Mouse (Mus musculus): ENCODE measurements around the gene Trio.
A peak's percentile ranks its signal among the peaks of the same experiment; 100 is the strongest.

Gene Trio

GRCm38 (mm10) chr15:27943486-27944195 lies 82.0 kb downstream of the Trio start:
- DNase-seq, result peak; percentile 84 to 92

DNA sequence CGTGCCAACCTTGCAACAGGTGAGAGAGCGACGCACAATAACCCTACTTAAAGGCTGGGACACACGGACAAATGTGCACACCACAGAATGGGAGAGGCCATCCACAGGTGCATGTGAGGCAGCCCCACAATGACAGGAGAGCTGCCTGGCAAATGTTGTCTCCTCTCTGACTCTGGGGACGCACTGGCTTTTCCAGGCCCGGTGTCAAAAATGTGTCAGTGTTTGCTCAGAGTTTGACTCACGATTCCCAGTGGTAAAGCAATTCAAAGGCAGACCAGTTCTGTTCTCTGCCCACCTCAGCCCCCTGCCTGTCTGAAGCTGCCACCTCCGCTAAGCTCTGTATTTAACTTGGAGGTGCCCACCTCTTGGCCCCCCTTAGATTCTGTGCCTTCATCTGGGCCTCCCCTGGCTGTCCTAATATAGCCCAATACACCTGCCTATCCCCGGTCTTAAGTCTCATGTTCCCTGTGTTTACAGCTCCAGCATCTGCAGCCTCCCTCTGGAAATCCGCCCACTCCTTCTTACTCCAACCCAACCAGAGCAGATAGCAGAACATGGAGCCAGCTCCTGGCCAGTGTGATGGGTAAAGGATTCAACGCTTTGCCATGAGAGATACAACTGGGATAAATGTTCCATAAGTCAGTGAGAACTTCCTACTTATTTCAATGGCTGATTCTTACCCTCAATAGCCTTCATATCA lies 83.3 kb downstream of the Trio start:
- no peak for DNase-seq

- DNase-seq, result no peak
Measured at GRCm38 (mm10) chr15:27941441-27941840, 84.2 kb downstream of the Trio start.

DNA sequence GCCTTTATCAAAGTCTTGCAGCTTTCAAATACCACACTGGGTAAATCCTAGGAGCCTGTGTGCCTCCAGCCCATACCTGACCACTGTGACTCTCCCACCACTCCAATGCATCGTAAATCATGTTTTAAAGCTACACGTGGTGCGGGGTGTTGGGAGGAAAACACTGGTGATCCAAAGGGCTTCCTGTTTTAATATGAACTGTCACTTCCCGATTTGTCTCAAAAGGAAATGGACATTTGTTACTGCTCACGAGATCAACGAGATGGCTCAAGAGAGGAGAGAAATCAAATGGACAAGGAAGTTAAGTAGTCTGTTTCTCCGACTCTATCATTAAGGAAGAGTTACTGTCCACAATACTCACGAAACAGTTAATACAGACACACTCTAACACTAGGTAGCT lies 84.6 kb downstream of the Trio start:
- no peak for DNase-seq

DNA sequence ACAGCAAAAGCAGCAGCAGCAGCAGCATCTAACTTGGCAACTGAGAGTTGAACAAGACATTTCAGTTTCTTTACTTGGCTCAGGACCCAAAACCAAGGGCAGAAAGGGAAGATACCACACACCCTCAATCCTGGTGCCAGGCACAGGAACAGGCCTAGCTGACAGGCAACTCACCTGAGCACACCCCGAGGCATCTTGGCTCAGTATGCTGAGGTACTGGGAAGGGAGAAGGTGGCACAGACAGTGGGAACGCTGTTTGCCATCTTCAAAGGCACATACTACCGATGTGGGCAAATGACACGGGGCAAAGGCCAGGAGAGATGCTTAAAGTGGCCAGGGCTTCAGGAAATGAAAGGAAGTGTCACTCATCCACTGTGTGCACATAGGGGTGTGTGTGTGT lies 85.6 kb downstream of the Trio start:
- no peak for DNase-seq

- peak; percentile 81 to 88 for DNase-seq
Measured at GRCm38 (mm10) chr15:27938886-27939285, 86.8 kb downstream of the Trio start.

DNA sequence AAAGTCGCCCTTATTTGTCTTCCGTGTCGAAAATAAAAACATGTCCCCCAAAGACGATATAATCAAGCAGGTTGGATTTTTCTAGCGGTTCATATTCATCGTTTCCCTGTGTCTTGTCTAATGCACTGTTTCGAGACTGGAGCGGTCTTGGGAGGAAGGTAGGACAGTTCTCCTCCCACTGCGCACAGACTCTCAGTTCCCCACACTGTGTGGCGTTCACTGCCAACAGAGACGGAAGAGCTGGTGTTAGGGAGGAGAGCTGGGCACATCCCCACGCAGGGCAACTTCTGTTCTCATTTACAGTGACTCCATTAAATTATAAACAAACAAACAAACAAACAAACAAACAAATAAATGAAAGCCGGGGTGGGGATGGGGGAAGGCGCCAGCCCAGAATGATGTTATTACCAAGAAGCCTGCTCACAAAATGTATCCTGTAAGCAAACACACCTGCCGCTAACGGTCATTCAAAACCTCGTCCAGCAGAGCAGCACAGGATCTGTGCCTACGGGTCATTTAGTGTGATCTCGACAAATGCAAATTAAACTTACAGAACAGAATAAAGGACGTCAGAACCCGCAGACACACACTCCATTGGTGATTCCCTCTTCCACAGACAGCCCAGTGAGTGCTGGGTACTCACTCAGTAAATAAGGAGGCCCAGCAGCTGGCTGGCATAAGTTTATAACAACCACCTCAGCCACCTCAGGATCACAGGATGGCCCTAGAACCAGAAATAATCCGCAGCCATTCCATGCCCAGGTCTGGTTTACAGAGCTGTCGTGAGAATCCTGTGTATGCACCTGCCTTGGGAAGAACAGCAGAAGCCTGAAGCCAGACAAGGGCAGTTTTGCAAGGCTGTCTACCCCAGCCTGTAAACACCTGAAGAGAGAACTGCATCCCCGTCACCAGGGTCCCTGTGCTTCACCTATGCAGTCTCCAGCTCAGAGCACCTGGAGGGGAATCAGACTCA lies 87.5 kb downstream of the Trio start:
- DNase-seq, result peak; percentile 59 to 67

GRCm38 (mm10) chr15:27937003-27937860 lies 88.4 kb downstream of the Trio start:
- peak; percentile 82 to 88 for DNase-seq

GRCm38 (mm10) chr15:27935772-27936746 lies 89.6 kb downstream of the Trio start:
- DNase-seq, result no peak

DNA sequence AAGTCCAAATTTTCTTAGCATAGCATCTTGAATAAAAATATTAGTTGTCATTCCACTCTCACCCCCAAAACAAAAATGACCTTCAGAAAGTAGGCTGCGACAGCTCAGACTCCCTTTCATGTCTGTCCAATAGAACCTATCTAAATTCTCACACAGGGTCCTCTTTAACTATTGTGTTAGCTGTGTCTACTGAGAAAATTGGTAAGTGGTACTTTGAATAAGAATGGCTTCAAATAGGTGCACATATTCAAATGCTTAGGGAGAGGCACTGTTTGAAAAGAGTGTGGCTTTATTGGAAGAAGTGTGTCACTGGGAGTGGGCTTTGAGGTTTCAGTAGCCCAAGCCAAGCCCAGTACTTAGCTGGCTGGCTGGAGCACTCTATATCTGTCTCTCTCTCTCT lies 92.4 kb downstream of the Trio start:
- no peak for DNase-seq

DNA sequence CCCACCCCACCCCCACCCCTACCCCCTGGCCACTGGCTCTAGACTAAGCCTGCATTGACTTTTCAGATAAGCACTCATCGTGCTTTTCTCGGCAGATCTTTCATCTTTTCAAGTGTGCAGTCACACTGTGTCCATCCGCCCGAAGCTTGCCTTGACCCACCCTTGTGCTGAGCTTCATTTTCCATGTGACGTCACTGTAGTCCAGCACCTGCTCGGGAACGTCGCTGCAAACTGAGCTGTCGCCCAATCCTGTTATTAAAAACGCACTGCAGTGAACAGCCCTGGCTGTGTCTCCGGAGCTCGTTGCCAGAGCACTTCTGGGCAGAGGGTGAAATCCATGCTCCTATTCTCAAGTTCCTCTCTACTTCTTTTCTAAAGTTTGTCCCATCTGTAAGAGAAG lies 93.8 kb downstream of the Trio start:
- no peak for DNase-seq

DNA sequence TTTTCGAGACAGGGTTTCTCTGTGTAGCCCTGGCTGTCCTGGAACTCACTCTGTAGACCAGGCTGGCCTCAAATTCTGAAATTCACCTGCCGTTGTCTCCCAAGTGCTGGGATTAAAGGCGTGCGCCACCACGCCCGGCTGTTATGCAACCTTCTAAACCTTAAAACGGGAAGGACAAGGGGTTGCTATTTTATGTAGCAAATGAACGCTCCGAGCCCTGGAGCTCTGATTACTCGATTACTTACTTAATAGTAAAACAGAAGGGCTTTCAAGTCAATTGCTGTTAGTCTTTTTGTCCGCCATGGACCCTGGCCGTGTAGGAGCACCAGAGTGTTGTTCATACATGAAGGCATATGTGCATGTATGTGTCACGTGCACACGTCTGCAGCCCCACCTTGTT lies 94.2 kb downstream of the Trio start:
- no peak for DNase-seq

DNA sequence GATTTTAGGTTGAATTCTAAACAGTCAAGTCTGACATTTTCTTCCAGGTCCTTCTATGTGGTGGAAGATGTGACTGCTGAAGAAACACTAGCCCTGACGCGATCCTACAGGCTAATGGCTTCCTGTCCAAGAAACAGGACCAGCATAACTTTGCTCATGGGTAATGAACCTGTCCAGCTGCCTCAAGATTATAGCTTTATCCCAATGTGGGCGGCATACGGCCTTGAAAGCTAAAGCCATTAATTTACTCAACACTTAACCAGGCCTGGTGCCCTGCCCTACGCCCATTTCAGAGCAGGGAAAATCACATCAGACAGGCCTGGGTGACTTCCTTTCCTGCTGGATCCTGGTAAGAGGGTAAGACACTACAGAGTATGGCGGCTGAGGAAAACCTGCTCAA lies 98.0 kb downstream of the Trio start:
- no peak for DNase-seq

- no peak for DNase-seq
Measured at GRCm38 (mm10) chr15:27926941-27927340, 98.7 kb downstream of the Trio start.

DNA sequence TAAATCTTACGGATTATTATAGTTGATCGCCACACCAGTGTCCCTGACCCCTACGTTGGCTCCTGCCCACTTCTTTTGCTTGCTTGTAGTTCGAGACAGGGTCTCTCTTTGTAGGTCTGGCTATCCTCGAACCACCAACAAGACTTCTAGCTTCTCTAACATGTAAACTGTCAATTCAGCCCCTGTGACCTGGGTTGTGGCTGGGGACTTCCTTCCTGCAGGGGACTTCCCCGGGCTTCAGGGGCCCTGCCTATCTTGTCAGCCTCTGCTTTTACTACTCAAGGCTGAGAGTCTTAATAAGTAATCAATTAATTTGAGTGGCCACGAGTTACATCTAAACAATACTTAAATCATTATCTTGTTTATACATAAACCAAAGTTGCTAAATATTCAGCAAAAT lies 99.2 kb downstream of the Trio start:
- DNase-seq, result no peak

DNA sequence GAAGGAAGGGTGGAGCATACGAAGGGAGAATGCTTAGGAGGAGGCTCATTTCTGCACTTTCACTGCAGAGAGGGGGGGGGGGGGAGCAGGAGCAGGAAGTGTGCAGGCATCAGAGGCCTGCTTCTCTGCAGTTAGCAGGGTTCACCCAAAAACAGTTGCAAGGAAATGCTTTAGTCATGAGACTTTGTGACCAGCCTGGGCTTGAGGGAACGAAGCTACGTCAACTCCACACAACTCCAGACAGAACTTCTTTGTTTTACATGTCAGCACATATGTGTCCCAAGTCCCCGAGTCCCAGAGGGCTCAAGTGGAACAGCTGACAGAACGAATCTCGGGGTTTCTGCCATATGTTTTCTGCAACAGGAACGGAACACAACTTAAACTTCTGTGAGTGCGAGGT lies 99.8 kb downstream of the Trio start:
- no peak for DNase-seq

DNA sequence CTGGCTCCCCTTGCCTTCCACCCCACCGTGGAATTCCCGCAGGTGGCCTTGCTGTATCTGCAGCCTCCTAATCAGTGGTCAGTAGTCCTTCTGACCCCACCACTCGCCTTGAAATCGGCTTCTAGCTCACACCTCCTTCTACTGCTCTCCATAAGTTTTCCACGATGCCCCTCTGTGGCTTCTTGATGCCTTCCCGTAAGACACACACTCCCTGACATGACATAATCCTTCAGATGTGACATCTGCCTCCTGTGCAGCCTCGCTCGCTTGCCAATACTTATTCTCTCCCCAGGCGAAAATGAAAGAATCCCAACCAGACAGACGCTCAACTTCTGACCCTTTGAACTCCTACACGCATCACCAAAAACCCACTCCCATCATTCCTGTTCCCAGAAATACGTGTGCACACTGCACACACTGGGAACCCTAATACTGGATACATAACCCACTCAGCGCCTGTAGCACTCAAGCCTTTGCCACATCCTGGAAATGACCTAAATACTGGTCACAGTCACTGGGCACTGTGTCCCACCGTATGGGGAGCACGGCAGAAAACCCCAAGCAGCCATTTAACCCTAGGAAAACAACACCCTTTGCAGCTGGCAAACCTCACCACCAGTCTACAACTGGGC lies 100.5 kb downstream of the Trio start:
- DNase-seq, result peak; percentile 45 to 47

GRCm38 (mm10) chr15:27923987-27924341 lies 101.7 kb downstream of the Trio start:
- no peak for DNase-seq

GRCm38 (mm10) chr15:27923280-27923986 lies 102.2 kb downstream of the Trio start:
- peak; percentile 81 for DNase-seq

GRCm38 (mm10) chr15:27920751-27921150 lies 104.9 kb downstream of the Trio start:
- no peak for DNase-seq

All from cerebellum, adult 18-20 months (tissue).